Comparison of ENCODE assay signal across 7 mouse cellular contexts in genomic region chr9:23378731-23379170, GRCm38 (mm10).
DNase-seq lines count a peak whose midpoint lies in the region; ATAC-seq lines count a peak whose summit lies in the region.

No protein-coding gene starts in this region.

- peak; percentile 61; the same call in 1 of the 2 replicates for ATAC-seq in embryonic facial prominence, embryonic 11.5 days (replicated peaks; ENCODE audit: insufficient number of reproducible peaks, low FRiP score, low TSS enrichment, low read depth)

- H3K36me3 ChIP-seq in embryonic facial prominence, embryonic 11.5 days (replicated peaks; ENCODE audit: control insufficient read depth, insufficient read depth, low read depth, low read length), result no peaks in the 10 kb centered on the region
- H3K36me3 ChIP-seq in limb, embryonic 10.5 days, result no peaks in the 10 kb centered on the region

- 0 out of 2 replicates have a peak overlapping the region, but pooled peaks have one; percentile 29 for H3K27ac ChIP-seq in embryonic facial prominence, embryonic 11.5 days (replicated peaks; ENCODE audit: low read depth, low read length)
- peak overlapping the region; percentile 51; the same call in 1 of the 2 replicates for H3K27ac ChIP-seq in limb, embryonic 10.5 days

- no peak overlapping the region for H3K9ac ChIP-seq in embryonic facial prominence, embryonic 11.5 days (replicated peaks; ENCODE audit: low read length)

- no peak overlapping the region for H3K4me3 ChIP-seq in embryonic facial prominence, embryonic 11.5 days (ENCODE audit: low read depth, low read length)
- no peak overlapping the region for H3K4me3 ChIP-seq in limb, embryonic 10.5 days

- no peaks in the 10 kb centered on the region for H3K4me1 ChIP-seq in embryonic facial prominence, embryonic 11.5 days (ENCODE audit: control insufficient read depth, insufficient read depth, low read length)
- peaks cover 17% of the 10 kb centered on the region for H3K4me1 ChIP-seq in limb, embryonic 10.5 days

- peak; percentile 37 for DNase-seq in left cerebral cortex, adult 11 months (ENCODE audit: low spot score)
- DNase-seq in left cerebral cortex, adult 18-20 months (ENCODE audit: low spot score in 2 of 2), result no peak
- peak; percentile 56 for DNase-seq in embryonic facial prominence, embryonic 11.5 days (ENCODE audit: low spot score)
- peak; percentile 15 for DNase-seq in gastrocnemius, postnatal 10 days
- peak; percentile 39 for DNase-seq in limb, embryonic 10.5 days (ENCODE audit: low spot score)
- DNase-seq in right cerebral cortex, postnatal 4 days, result peak; percentile 10
- DNase-seq in adrenal gland, adult 18-20 months (ENCODE audit: low spot score in 2 of 2), result no peak

- H3K9me3 ChIP-seq in embryonic facial prominence, embryonic 11.5 days (replicated peaks; ENCODE audit: control insufficient read depth, low read length), result no peaks in the 10 kb centered on the region
- H3K9me3 ChIP-seq in limb, embryonic 10.5 days (replicated peaks), result no peaks in the 10 kb centered on the region

- H3K27me3 ChIP-seq in embryonic facial prominence, embryonic 11.5 days (ENCODE audit: control insufficient read depth, insufficient read depth, low read length), result no peaks in the 10 kb centered on the region
- no peaks in the 10 kb centered on the region for H3K27me3 ChIP-seq in limb, embryonic 10.5 days (ENCODE audit: low read depth, poor library complexity, severe bottlenecking)

- 18% methylated on average over 6 of the region's 6 CpGs for WGBS in embryonic facial prominence, embryonic 11.5 days
- 32% methylated on average over 6 of the region's 6 CpGs for WGBS in limb, embryonic 10.5 days

- no peak overlapping the region for H3K4me2 ChIP-seq in embryonic facial prominence, embryonic 11.5 days (ENCODE audit: low read depth, low read length)

Comparison
In these comparisons a context has a peak if more than half of its experiments do, and no peak if none do; other contexts are left out.
1. DNase-seq: peak in left cerebral cortex, adult 11 months (single experiment), embryonic facial prominence, embryonic 11.5 days (single experiment), gastrocnemius, postnatal 10 days (single experiment), limb, embryonic 10.5 days (single experiment) and right cerebral cortex, postnatal 4 days (single experiment); none in left cerebral cortex, adult 18-20 months (0 of 2) and adrenal gland, adult 18-20 months (0 of 2).